Mouse (Mus musculus) urinary bladder, postnatal 4 days (tissue): ENCODE results near the gene Gm4070.
"Not testable (repeated sequence)": the region's sequence is repeated elsewhere in the genome, so short reads cannot be mapped to it uniquely, and the experiment has no call there.

ENCODE experiments used
- DNase-seq, 2 experiments: peaks; one replicate each; pipeline ENCODE4 v3.0.0; 2021 to 2022; ENCODE audit warnings: low spot score in 2 of 2

Gm4070 gene

GRCm38 (mm10) chr7:105953812-105954211, at the start of gene Gm4070:
Gene Gm4070 (minus strand): TSS chr7:105953967.
- DNase-seq: not testable (repeated sequence)

- not testable (repeated sequence) for DNase-seq
These were observed 773 bp upstream of the Gm4070 start for GRCm38 (mm10) chr7:105954540-105954939.

- DNase-seq: not testable (repeated sequence)
These were observed 1.4 kb downstream of the Gm4070 start for GRCm38 (mm10) chr7:105952408-105952807.

- not testable (repeated sequence) for DNase-seq
These were observed 8.5 kb downstream of the Gm4070 start for GRCm38 (mm10) chr7:105945238-105945637.

GRCm38 (mm10) chr7:105932132-105932531, 21.6 kb downstream of the Gm4070 start:
- DNase-seq: not testable (repeated sequence)

GRCm38 (mm10) chr7:105883588-105884336, 70.0 kb downstream of the Gm4070 start:
- not testable (repeated sequence) for DNase-seq

GRCm38 (mm10) chr7:105879717-105880484, 73.9 kb downstream of the Gm4070 start:
- DNase-seq: not testable (repeated sequence)

- DNase-seq: not testable (repeated sequence)
These were observed 97.8 kb downstream of the Gm4070 start for GRCm38 (mm10) chr7:105855718-105856560.
